Mouse (Mus musculus) E14TG2a.4 (cell line): ENCODE results near the gene Dock2.

Source experiments
- H3K27me3 ChIP-seq: 2 replicates; pipeline ENCODE4 v1.6.1; 2014; ENCODE audit warnings: low read length, control low read depth; ENCODE audit not compliant: insufficient read depth
- H3K36me3 ChIP-seq: 2 replicates; pipeline ENCODE4 v1.6.1; 2014; ENCODE audit warnings: low read length, control low read depth; ENCODE audit not compliant: insufficient read depth
- H3K4me1 ChIP-seq: replicated peaks from 2 replicates; pipeline ENCODE4 v1.6.1; 2014; ENCODE audit warnings: low read depth, low read length, control low read depth
- H3K4me3 ChIP-seq: replicated peaks from 2 replicates; pipeline ENCODE4 v1.5.1; 2014; ENCODE audit warnings: mild to moderate bottlenecking, low read length
- H3K9me3 ChIP-seq: 2 replicates; pipeline ENCODE4 v1.6.1; 2014; ENCODE audit warnings: low read length, control low read depth
- CTCF ChIP-seq: conservative IDR thresholded peaks from 2 replicates; pipeline ENCODE4 v1.5.1; 2014; ENCODE audit warnings: low read length
- NANOG ChIP-seq: IDR thresholded peaks from 2 replicates; pipeline ENCODE4 v1.6.1; 2014; ENCODE audit warnings: borderline replicate concordance, low read length, mixed read lengths
- POU5F1 ChIP-seq: IDR thresholded peaks from 2 replicates; pipeline ENCODE4 v1.6.1; 2014; ENCODE audit warnings: low read length, borderline replicate concordance

Gene Dock2

GRCm38 (mm10) chr11:34532131-34532530, 251.6 kb downstream of the Dock2 start:
- no peak for TF ChIP-seq CTCF
- TF ChIP-seq POU5F1, result no peak
- no peak for TF ChIP-seq NANOG
- H3K36me3 ChIP-seq, result no peaks in the 10 kb centered on the region
- no peaks in the 10 kb centered on the region for H3K4me1 ChIP-seq
- no peaks in the 10 kb centered on the region for H3K27me3 ChIP-seq
- H3K9me3 ChIP-seq, result no peaks in the 10 kb centered on the region
- no peak overlapping the region for H3K4me3 ChIP-seq

DNA sequence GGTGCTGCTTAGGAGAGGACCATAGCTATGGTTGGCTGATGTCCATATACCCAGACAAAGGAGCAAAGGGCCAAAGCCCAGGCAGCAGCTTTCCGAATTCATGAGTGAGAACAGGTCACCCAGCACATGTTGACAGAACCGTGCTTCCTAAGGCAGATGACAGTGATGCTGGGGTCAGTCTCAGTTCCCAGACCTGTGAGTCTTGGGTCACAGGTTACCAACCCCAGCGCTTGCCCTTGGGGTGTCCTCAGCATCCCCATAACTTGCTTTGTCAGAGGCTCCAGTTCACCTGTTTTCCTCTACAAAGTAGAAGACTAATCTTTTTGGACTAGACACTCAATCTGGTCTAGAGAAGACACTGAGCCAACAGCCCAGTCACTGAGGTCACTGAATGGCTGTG, 252.7 kb downstream of the Dock2 start:
- TF ChIP-seq NANOG (no peak), POU5F1 (no peak), CTCF (no peak)
- H3K4me3 ChIP-seq, result no peak overlapping the region
- no peaks in the 10 kb centered on the region for H3K9me3 ChIP-seq
- H3K4me1 ChIP-seq, result no peaks in the 10 kb centered on the region
- no peaks in the 10 kb centered on the region for H3K27me3 ChIP-seq
- H3K36me3 ChIP-seq, result no peaks in the 10 kb centered on the region

DNA sequence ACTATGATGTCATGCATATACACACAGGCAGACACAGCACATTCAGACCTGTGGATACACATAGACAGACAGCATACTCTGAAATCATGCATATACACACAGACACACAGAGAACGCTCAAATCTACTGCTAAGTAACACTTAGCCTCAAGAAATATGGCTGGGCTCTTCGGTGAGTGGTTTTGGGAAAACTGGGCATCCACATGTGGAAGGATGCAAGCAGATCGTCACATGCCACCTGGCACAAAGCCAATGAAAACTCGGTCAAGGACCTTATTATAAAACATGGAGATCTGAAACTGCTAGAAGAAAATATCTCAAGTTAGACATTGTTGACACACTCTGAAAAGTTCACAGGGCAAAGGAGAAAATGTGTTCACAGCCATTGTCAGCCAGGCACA, 255.7 kb downstream of the Dock2 start:
- no peaks in the 10 kb centered on the region for H3K9me3 ChIP-seq
- no peak overlapping the region for H3K4me3 ChIP-seq
- H3K36me3 ChIP-seq, result no peaks in the 10 kb centered on the region
- no peak for TF ChIP-seq CTCF
- no peak for TF ChIP-seq NANOG
- no peak for TF ChIP-seq POU5F1
- H3K27me3 ChIP-seq, result no peaks in the 10 kb centered on the region
- H3K4me1 ChIP-seq, result no peaks in the 10 kb centered on the region

GRCm38 (mm10) chr11:34527238-34527637, 256.5 kb downstream of the Dock2 start:
- Histone ChIP-seq H3K36me3 (no peaks in the 10 kb centered on the region), H3K27me3 (no peaks in the 10 kb centered on the region), H3K4me3 (no peak overlapping the region), H3K9me3 (no peaks in the 10 kb centered on the region), H3K4me1 (no peaks in the 10 kb centered on the region)
- TF ChIP-seq POU5F1 (no peak), NANOG (no peak), CTCF (no peak)

DNA sequence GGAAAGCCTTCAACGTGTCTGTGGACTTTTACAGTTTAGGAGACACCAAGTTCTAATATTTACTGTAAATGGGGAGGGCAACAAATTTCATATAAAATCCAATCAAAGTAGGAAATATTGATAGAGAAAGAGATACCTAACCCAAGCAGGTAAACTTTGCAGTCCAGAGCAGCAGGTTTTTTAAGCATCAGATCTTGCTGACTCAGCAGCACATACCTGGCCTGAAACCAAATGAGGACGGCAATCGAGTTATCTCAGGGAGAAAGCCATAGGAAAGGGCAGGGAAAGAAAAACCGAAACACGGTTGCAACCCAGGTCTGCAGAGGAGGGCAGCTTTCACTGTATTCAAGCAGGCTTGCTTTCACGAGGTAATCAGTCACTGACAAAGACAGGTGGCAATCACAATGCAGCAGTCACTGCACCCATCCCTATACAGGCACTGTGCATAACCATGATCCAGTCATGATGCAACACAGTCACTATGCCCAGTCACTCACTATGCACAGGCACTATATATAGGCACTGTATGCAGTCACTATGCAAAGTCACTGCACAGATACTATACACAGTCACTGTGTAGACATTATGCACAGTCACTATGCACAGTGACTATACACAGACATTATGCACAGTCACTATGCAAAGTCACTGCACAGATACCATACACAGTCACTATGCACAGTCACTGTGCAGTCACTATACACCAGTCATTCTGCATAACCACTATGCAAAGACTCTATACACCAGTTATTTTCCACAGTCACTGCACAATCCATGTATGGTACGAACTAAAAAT, 258.4 kb downstream of the Dock2 start:
- Histone ChIP-seq H3K4me3 (no peak overlapping the region), H3K36me3 (no peaks in the 10 kb centered on the region), H3K4me1 (no peaks in the 10 kb centered on the region), H3K9me3 (no peaks in the 10 kb centered on the region), H3K27me3 (no peaks in the 10 kb centered on the region)
- TF ChIP-seq CTCF, result no peak
- no peak for TF ChIP-seq POU5F1
- no peak for TF ChIP-seq NANOG

DNA sequence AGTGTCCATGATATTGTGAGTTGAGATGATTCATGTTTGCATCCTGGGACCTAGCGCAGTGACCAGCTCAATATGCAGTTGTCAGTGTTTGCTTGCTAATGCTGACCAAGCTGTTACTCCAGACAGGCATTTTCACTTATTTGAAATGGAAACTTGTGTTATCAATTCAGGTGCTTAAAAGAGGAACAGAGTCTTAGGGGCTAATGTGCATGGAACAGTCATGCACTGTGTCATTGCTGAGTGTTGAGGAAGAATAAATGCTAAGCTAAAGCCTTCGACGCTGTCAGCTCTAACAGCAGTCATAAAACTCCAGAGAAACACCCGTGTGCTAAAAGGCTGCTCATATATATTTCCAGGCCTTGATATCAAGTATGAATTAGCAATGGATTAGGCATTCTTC, 259.1 kb downstream of the Dock2 start:
- Histone ChIP-seq H3K9me3 (no peaks in the 10 kb centered on the region), H3K27me3 (no peaks in the 10 kb centered on the region), H3K36me3 (no peaks in the 10 kb centered on the region), H3K4me3 (no peak overlapping the region), H3K4me1 (no peaks in the 10 kb centered on the region)
- no peak for TF ChIP-seq CTCF
- no peak for TF ChIP-seq NANOG
- TF ChIP-seq POU5F1, result no peak

GRCm38 (mm10) chr11:34518566-34518965, 265.1 kb downstream of the Dock2 start:
- no peaks in the 10 kb centered on the region for H3K36me3 ChIP-seq
- no peaks in the 10 kb centered on the region for H3K4me1 ChIP-seq
- TF ChIP-seq POU5F1, result no peak
- TF ChIP-seq CTCF, result no peak
- no peak for TF ChIP-seq NANOG
- H3K4me3 ChIP-seq, result no peak overlapping the region
- H3K27me3 ChIP-seq, result no peaks in the 10 kb centered on the region
- no peaks in the 10 kb centered on the region for H3K9me3 ChIP-seq

GRCm38 (mm10) chr11:34516971-34517370, 266.7 kb downstream of the Dock2 start:
- no peaks in the 10 kb centered on the region for H3K36me3 ChIP-seq

GRCm38 (mm10) chr11:34515301-34515700, 268.4 kb downstream of the Dock2 start:
- no peak for TF ChIP-seq CTCF
- TF ChIP-seq POU5F1, result no peak
- no peak for TF ChIP-seq NANOG
- no peaks in the 10 kb centered on the region for H3K36me3 ChIP-seq
- H3K9me3 ChIP-seq, result no peaks in the 10 kb centered on the region
- no peaks in the 10 kb centered on the region for H3K27me3 ChIP-seq
- no peak overlapping the region for H3K4me3 ChIP-seq
- H3K4me1 ChIP-seq, result no peaks in the 10 kb centered on the region

More at GRCm38 (mm10) chr11:34516971-34517370, 266.7 kb downstream of the Dock2 start:
- H3K4me1 ChIP-seq, result no peaks in the 10 kb centered on the region
- H3K9me3 ChIP-seq, result no peaks in the 10 kb centered on the region
- no peaks in the 10 kb centered on the region for H3K27me3 ChIP-seq
- TF ChIP-seq CTCF, result no peak
- no peak for TF ChIP-seq NANOG
- no peak for TF ChIP-seq POU5F1
- no peak overlapping the region for H3K4me3 ChIP-seq
